Mouse (Mus musculus): Measurements from ENCODE around the gene Gtpbp1. TPM values are rescaled to one million over a fixed set of nuclear protein-coding genes. Genes with fewer than 3 reads are reported as not detected.
A peak's percentile ranks its signal among the peaks of the same experiment; 100 is the strongest.

The Gtpbp1 gene
- total RNA-seq, 1 experiment from 2014 or later, result 34.7 TPM

- DNase-seq, result peak; percentile 25
These were observed 32.8 kb downstream of the Gtpbp1 start for GRCm38 (mm10) chr15:79723439-79723838.

- no peak for DNase-seq
These were observed 34.6 kb downstream of the Gtpbp1 start for GRCm38 (mm10) chr15:79725190-79725789.

GRCm38 (mm10) chr15:79727840-79728239 is 37.2 kb downstream of the Gtpbp1 start:
- no peak for DNase-seq

GRCm38 (mm10) chr15:79728311-79728710 is 37.7 kb downstream of the Gtpbp1 start:
- DNase-seq, result no peak

- DNase-seq, result no peak
These were observed 38.2 kb downstream of the Gtpbp1 start for GRCm38 (mm10) chr15:79728731-79729388.

- DNase-seq, result no peak
These were observed 40.9 kb downstream of the Gtpbp1 start for GRCm38 (mm10) chr15:79731554-79731953.

GRCm38 (mm10) chr15:79733192-79733591 is 42.5 kb downstream of the Gtpbp1 start:
- no peak for DNase-seq

- no peak for DNase-seq
These were observed 43.0 kb downstream of the Gtpbp1 start for GRCm38 (mm10) chr15:79733640-79734039.

GRCm38 (mm10) chr15:79734311-79734710 is 43.7 kb downstream of the Gtpbp1 start:
- no peak for DNase-seq

- no peak for DNase-seq
These were observed 50.1 kb downstream of the Gtpbp1 start for GRCm38 (mm10) chr15:79740739-79741138.

- DNase-seq, result no peak
These were observed 50.7 kb downstream of the Gtpbp1 start for GRCm38 (mm10) chr15:79741173-79741858.

GRCm38 (mm10) chr15:79741921-79742705 is 51.5 kb downstream of the Gtpbp1 start, which contains the start of gene Sun2:
Sun2 (minus strand) TSS chr15:79742536.
- peak; percentile 92 for DNase-seq

- no peak for DNase-seq
These were observed 52.0 kb downstream of the Gtpbp1 start for GRCm38 (mm10) chr15:79742706-79743023.

- DNase-seq, result no peak
These were observed 53.4 kb downstream of the Gtpbp1 start for GRCm38 (mm10) chr15:79744001-79744400.

GRCm38 (mm10) chr15:79744742-79745141 is 54.1 kb downstream of the Gtpbp1 start:
- DNase-seq, result no peak

GRCm38 (mm10) chr15:79745312-79745711 is 54.7 kb downstream of the Gtpbp1 start:
- DNase-seq, result no peak

GRCm38 (mm10) chr15:79745883-79746282 is 55.2 kb downstream of the Gtpbp1 start:
- DNase-seq, result no peak

GRCm38 (mm10) chr15:79747998-79748397 is 57.4 kb downstream of the Gtpbp1 start:
- DNase-seq, result no peak

- DNase-seq, result no peak
These were observed 58.5 kb downstream of the Gtpbp1 start for GRCm38 (mm10) chr15:79749162-79749561.

GRCm38 (mm10) chr15:79750266-79750665 is 59.6 kb downstream of the Gtpbp1 start:
- no peak for DNase-seq

GRCm38 (mm10) chr15:79751772-79752171 is 61.1 kb downstream of the Gtpbp1 start:
- no peak for DNase-seq

GRCm38 (mm10) chr15:79752742-79753419 is 62.2 kb downstream of the Gtpbp1 start:
- peak; percentile 77 for DNase-seq
